Mouse (Mus musculus): ENCODE results near the gene Homez. TPM values are rescaled to one million over a fixed set of nuclear protein-coding genes. Genes with fewer than 3 reads are reported as not detected.
A peak's percentile ranks its signal among the peaks of the same experiment; 100 is the strongest.

Gene Homez
- polyA plus RNA-seq, 1 experiment: 2.8 TPM

GRCm38 (mm10) chr14:54864313-54865036 lies 6.3 kb downstream of the Homez start:
- peak overlapping the region; percentile 71 for H3K4me3 ChIP-seq (replicated peaks; ENCODE audit: control insufficient read depth, low read depth, low read length)
- H3K27ac ChIP-seq (ENCODE audit: control insufficient read depth, insufficient read depth, low read depth, low read length, poor library complexity): no peak overlapping the region; the same call in 1 of the 2 replicates
- no peak for TF ChIP-seq POLR2A (IDR thresholded peaks at IDR 0.05; ENCODE audit: borderline replicate concordance, control insufficient read depth, low read depth, low read length)
- TF ChIP-seq CTCF (IDR thresholded peaks at IDR 0.05; ENCODE audit: control insufficient read depth, insufficient read depth, low read length): no peak
- peaks cover 2% of the 10 kb centered on the region for H3K4me1 ChIP-seq (ENCODE audit: control insufficient read depth, insufficient read depth, low read length)
- WGBS: 8% methylated on average over 21 of the region's 21 CpGs

GRCm38 (mm10) chr14:54863501-54864312 lies 7.1 kb downstream of the Homez start:
- peak overlapping the region; percentile 71 for H3K4me3 ChIP-seq (replicated peaks; ENCODE audit: control insufficient read depth, low read depth, low read length)
- H3K4me1 ChIP-seq (ENCODE audit: control insufficient read depth, insufficient read depth, low read length): peaks cover 2% of the 10 kb centered on the region
- under 1% methylated on average over 56 of the region's 56 CpGs for WGBS
- peak overlapping the region; percentile 77 for H3K27ac ChIP-seq (ENCODE audit: control insufficient read depth, insufficient read depth, low read depth, low read length, poor library complexity)
- TF ChIP-seq POLR2A (IDR thresholded peaks at IDR 0.05; ENCODE audit: borderline replicate concordance, control insufficient read depth, low read depth, low read length): peak; percentile 57; the same call in 1 of the 2 replicates
- TF ChIP-seq CTCF (IDR thresholded peaks at IDR 0.05; ENCODE audit: control insufficient read depth, insufficient read depth, low read length): no peak

GRCm38 (mm10) chr14:54860511-54860910 lies 10.2 kb downstream of the Homez start:
- peak; percentile 69 for TF ChIP-seq CTCF (IDR thresholded peaks at IDR 0.05; ENCODE audit: control insufficient read depth, insufficient read depth, low read length)
- no peak for TF ChIP-seq POLR2A (IDR thresholded peaks at IDR 0.05; ENCODE audit: borderline replicate concordance, control insufficient read depth, low read depth, low read length)
- no peaks in the 10 kb centered on the region for H3K4me1 ChIP-seq (ENCODE audit: control insufficient read depth, insufficient read depth, low read length)
- H3K27ac ChIP-seq (ENCODE audit: control insufficient read depth, insufficient read depth, low read depth, low read length, poor library complexity): no peak overlapping the region
- no peak overlapping the region for H3K4me3 ChIP-seq (replicated peaks; ENCODE audit: control insufficient read depth, low read depth, low read length)
- WGBS: 34% methylated on average over 2 of the region's 2 CpGs

GRCm38 (mm10) chr14:54857891-54858290 lies 12.9 kb downstream of the Homez start:
- Histone ChIP-seq H3K27ac (ENCODE audit: control insufficient read depth, insufficient read depth, low read depth, low read length, poor library complexity) (no peak overlapping the region), H3K4me1 (ENCODE audit: control insufficient read depth, insufficient read depth, low read length) (no peaks in the 10 kb centered on the region), H3K4me3 (replicated peaks; ENCODE audit: control insufficient read depth, low read depth, low read length) (no peak overlapping the region)
- TF ChIP-seq CTCF (IDR thresholded peaks at IDR 0.05; ENCODE audit: control insufficient read depth, insufficient read depth, low read length) (no peak), POLR2A (IDR thresholded peaks at IDR 0.05; ENCODE audit: borderline replicate concordance, control insufficient read depth, low read depth, low read length) (no peak)
- WGBS: 84% methylated on average over 9 of the region's 9 CpGs

- no peak overlapping the region for H3K4me3 ChIP-seq (replicated peaks; ENCODE audit: control insufficient read depth, low read depth, low read length)
- 53% methylated on average over 7 of the region's 7 CpGs for WGBS
- H3K27ac ChIP-seq (ENCODE audit: control insufficient read depth, insufficient read depth, low read depth, low read length, poor library complexity): no peak overlapping the region
- TF ChIP-seq CTCF (IDR thresholded peaks at IDR 0.05; ENCODE audit: control insufficient read depth, insufficient read depth, low read length): no peak
- no peak for TF ChIP-seq POLR2A (IDR thresholded peaks at IDR 0.05; ENCODE audit: borderline replicate concordance, control insufficient read depth, low read depth, low read length)
- H3K4me1 ChIP-seq (ENCODE audit: control insufficient read depth, insufficient read depth, low read length): no peaks in the 10 kb centered on the region
These were observed 14.1 kb downstream of the Homez start for GRCm38 (mm10) chr14:54856703-54857102.

- WGBS: 91% methylated on average over 3 of the region's 3 CpGs
- H3K27ac ChIP-seq (ENCODE audit: control insufficient read depth, insufficient read depth, low read depth, low read length, poor library complexity): no peak overlapping the region
- H3K4me3 ChIP-seq (replicated peaks; ENCODE audit: control insufficient read depth, low read depth, low read length): no peak overlapping the region
- TF ChIP-seq CTCF (IDR thresholded peaks at IDR 0.05; ENCODE audit: control insufficient read depth, insufficient read depth, low read length) (no peak), POLR2A (IDR thresholded peaks at IDR 0.05; ENCODE audit: borderline replicate concordance, control insufficient read depth, low read depth, low read length) (no peak)
- no peaks in the 10 kb centered on the region for H3K4me1 ChIP-seq (ENCODE audit: control insufficient read depth, insufficient read depth, low read length)
These were observed 15.0 kb downstream of the Homez start for GRCm38 (mm10) chr14:54855726-54856125.

GRCm38 (mm10) chr14:54843461-54843860 lies 27.3 kb downstream of the Homez start:
- TF ChIP-seq CTCF (IDR thresholded peaks at IDR 0.05; ENCODE audit: control insufficient read depth, insufficient read depth, low read length): peak; percentile 15; the same call in 1 of the 2 replicates
- no peak for TF ChIP-seq POLR2A (IDR thresholded peaks at IDR 0.05; ENCODE audit: borderline replicate concordance, control insufficient read depth, low read depth, low read length)
- H3K4me3 ChIP-seq (replicated peaks; ENCODE audit: control insufficient read depth, low read depth, low read length): no peak overlapping the region
- no peaks in the 10 kb centered on the region; the same call in 1 of the 2 replicates for H3K4me1 ChIP-seq (ENCODE audit: control insufficient read depth, insufficient read depth, low read length)
- H3K27ac ChIP-seq (ENCODE audit: control insufficient read depth, insufficient read depth, low read depth, low read length, poor library complexity): no peak overlapping the region
- 0% methylated on average over 4 of the region's 4 CpGs for WGBS

GRCm38 (mm10) chr14:54823716-54824115 lies 47.0 kb downstream of the Homez start:
- TF ChIP-seq POLR2A (IDR thresholded peaks at IDR 0.05; ENCODE audit: borderline replicate concordance, control insufficient read depth, low read depth, low read length) (no peak), CTCF (IDR thresholded peaks at IDR 0.05; ENCODE audit: control insufficient read depth, insufficient read depth, low read length) (no peak)
- Histone ChIP-seq H3K4me1 (ENCODE audit: control insufficient read depth, insufficient read depth, low read length) (no peaks in the 10 kb centered on the region), H3K27ac (ENCODE audit: control insufficient read depth, insufficient read depth, low read depth, low read length, poor library complexity) (no peak overlapping the region), H3K4me3 (replicated peaks; ENCODE audit: control insufficient read depth, low read depth, low read length) (no peak overlapping the region)
- WGBS: 86% methylated on average over 1 of the region's 1 CpGs
